Mouse (Mus musculus) G1E-ER4 (cell line): ENCODE measurements around the gene Fdx1l. TPM values are rescaled to one million over a fixed set of nuclear protein-coding genes. Genes with fewer than 3 reads are reported as not detected.

Source experiments
- GATA1 ChIP-seq: IDR thresholded peaks from one replicate; pipeline ENCODE4 v1.8.0; 2012; ENCODE audit warnings: low read length, inconsistent platforms
- polyA plus RNA-seq: library from polyadenylated mRNA; stranded (reverse); fragments of >175 nt; gene quantifications from 2 replicates; pipeline ENCODE4 v1.2.3, GENCODE M21; 2012

Gene Fdx1l
- polyA plus RNA-seq, 1 experiment, result 44.3 TPM

DNA sequence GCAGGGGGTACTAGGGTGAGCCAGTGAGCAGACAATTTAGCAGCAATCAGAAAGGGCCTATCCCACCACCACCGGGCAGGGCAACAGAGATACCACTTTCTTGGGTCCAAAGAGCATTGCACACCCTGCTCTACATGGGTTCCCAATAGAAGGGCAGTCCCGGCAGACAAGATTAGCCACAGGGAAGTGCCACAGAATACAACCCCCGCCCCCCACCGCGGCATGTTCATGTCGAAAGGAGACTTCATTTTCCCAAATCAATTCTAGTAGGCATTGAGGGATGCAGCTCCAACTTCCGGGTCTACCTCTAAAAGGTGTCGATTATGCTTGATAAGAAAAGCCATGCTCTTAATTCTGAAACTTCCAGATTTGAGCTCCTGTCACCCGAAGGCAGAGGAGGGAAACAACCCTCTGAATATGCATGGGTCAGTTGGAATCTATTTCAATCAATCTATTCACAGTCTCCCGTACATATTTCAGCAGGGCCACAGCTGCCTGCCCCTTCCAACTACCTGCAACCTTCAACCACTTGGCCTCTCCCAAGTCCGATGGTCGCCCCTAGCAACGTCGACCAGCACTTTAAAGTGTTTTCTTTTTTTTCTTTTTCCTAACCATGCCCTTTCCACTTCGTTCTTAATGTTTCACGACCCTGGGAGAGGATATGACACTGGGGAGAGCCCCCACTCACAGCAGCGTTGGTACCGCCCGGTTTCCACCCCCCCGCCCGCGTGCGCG is 17.7 kb upstream of the Fdx1l start:
- no peak for TF ChIP-seq GATA1

- no peak for TF ChIP-seq GATA1
These were observed 17.1 kb upstream of the Fdx1l start for GRCm38 (mm10) chr9:21090537-21090936.

DNA sequence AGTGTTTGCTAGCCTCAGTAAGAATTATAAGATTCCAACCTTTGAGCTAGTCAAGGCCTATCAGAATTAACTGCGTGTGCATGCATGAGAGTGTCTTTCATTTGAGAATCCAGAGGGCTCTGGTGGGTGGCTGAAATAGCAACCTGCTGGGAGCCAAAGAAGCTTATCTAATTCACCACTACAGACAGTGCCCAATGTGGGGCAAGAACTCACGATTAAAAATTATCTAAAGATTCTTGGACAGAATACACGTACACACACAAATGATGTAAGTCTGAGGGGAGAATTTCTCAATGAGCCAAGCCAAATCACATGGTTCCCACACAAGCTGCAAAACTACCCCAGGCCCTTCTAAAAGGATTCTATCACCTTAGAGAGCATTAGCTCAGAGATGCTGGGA is 9.9 kb upstream of the Fdx1l start:
- TF ChIP-seq GATA1, result no peak

DNA sequence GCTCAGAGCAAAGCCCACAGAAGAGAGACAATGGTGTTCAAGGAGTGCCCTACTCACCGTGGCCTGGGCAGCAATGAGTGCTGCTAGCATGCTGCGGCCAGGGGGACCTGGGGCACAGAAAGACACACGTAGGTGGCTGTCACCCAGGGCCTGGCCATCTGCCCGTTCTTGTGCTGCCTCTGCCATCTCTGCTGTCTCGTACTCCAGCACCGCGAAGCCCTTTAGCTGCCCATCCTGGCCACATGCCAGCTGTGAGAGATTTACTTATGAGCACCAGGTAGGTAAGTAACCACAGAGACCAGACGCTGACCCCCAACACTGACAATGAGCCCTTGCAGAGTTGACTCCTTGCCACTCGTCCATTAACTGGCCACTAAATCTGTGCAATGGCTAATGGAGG is 7.7 kb upstream of the Fdx1l start:
- no peak for TF ChIP-seq GATA1

GRCm38 (mm10) chr9:21075625-21076024 is 2.2 kb upstream of the Fdx1l start:
- TF ChIP-seq GATA1, result no peak

- TF ChIP-seq GATA1, result no peak
These were observed 759 bp upstream of the Fdx1l start for GRCm38 (mm10) chr9:21074173-21074572.

DNA sequence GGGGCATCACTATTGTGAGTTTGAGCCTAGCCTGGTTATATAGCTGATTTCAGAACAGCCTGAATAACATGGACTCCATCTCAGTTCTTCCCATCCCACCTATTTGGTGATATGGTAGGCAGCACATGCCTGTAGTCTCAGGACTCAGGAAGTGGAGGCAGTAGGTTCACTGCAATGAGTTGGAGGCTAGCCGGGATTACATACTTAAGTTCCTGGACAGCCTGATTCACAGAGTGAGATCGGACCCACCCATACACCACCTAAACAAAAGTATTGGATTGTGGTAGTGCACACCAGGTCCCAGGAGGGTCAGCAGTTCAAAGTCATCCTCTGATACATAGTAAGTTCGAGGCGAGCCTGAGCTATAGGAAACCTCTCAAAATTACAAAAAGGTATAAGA is 773 bp downstream of the Fdx1l start:
- no peak for TF ChIP-seq GATA1

- TF ChIP-seq GATA1, result no peak
These were observed 6.3 kb downstream of the Fdx1l start, which contains the start of gene Zglp1 for GRCm38 (mm10) chr9:21067006-21067684. Gene Zglp1 (minus strand): TSS chr9:21067093.

- no peak for TF ChIP-seq GATA1
These were observed 10.5 kb downstream of the Fdx1l start for GRCm38 (mm10) chr9:21062928-21063327.

DNA sequence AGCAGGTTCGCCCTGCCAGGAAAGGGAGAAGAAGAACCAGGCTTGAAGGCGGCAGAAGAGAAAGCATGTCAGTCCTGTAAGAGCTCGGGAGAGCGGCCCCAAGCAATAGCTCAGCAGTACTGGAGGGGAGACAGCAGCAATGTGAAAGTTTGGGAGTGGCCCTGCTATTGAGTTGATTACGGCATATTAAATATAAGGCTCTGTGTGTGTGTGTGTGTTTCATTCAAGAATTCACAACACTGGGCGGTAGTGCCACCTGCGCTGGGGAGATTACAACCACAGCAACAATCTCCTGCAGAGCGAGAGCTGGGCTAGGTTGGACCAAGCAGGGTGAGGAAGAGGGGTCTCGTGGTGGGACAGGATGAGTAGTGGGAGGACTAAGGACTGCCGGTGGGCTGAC is 21.8 kb downstream of the Fdx1l start:
- no peak for TF ChIP-seq GATA1

DNA sequence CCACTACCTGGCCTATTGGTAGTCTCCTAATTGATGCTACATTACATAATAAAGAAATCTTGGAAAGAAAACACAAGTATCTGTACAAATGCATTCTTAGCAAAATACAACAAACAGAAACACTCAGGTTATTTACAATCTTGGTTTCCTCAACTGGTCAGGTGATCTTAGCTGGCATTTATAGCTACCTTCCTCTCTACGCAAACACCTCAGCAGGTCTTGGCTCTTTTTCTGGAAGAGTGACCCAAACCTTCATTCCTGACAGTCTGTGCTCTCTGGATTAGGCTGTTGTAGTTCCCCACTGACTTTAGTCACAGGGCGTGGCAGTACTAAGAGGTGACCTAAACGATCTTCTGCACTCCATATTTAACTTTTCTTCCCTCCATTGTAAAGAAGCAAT is 28.2 kb downstream of the Fdx1l start:
- no peak for TF ChIP-seq GATA1

GRCm38 (mm10) chr9:21043563-21043962 is 29.9 kb downstream of the Fdx1l start:
- no peak for TF ChIP-seq GATA1

GRCm38 (mm10) chr9:21041308-21041707 is 32.1 kb downstream of the Fdx1l start:
- no peak for TF ChIP-seq GATA1

DNA sequence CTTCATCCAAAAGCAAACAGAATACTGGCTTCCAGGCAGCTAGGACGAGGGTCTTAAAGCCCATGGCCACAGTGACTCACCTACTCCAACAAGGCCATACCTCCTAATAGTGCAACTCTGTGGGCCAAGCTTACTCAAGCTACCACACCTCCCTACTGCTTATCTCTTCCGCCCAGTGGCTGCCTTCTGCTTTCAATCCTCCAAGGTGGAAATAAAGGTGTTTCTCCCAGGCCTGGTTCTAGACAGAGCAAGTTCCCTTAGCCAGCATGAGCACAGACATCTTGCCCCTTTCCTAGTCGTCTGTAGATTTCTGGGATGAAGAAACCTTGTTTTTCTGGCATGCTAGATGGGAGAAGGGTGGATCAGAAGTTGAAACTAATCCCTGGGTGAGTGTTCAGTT is 33.6 kb downstream of the Fdx1l start:
- no peak for TF ChIP-seq GATA1

DNA sequence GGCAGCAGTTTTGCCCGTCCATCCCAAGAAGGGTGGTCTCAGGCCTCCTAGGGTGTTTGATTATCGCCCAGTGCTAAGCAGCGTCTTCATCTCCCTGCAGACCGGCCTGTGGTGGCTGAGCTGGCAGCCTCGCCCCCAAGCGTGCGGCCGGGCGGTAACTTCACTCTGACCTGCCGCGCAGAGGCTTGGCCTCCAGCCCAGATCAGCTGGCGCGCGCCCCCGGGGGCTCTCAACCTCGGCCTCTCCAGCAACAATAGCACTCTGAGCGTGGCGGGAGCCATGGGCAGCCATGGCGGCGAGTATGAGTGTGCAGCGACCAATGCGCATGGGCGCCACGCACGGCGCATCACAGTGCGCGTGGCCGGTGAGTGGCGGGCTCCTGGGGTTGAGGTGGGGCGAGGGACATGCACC is 35.9 kb downstream of the Fdx1l start:
- TF ChIP-seq GATA1, result no peak

GRCm38 (mm10) chr9:21036666-21037065 is 36.7 kb downstream of the Fdx1l start:
- no peak for TF ChIP-seq GATA1

DNA sequence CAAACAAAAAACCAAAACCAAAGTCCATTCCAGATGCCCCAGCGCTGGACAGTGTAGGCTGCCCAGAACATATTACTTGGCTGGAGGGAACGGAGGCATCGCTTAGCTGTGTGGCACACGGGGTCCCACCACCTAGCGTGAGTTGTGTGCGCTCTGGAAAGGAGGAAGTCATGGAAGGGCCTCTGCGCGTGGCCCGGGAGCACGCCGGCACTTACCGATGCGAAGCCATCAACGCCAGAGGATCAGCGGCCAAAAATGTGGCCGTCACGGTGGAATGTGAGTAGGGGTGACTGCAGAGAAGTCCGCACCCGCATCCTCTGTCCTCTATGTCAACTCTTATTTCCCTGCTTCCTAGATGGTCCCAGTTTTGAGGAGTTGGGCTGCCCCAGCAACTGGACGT is 37.3 kb downstream of the Fdx1l start:
- TF ChIP-seq GATA1, result no peak
